Mouse (Mus musculus): ENCODE measurements around the gene Bmper.

DNA sequence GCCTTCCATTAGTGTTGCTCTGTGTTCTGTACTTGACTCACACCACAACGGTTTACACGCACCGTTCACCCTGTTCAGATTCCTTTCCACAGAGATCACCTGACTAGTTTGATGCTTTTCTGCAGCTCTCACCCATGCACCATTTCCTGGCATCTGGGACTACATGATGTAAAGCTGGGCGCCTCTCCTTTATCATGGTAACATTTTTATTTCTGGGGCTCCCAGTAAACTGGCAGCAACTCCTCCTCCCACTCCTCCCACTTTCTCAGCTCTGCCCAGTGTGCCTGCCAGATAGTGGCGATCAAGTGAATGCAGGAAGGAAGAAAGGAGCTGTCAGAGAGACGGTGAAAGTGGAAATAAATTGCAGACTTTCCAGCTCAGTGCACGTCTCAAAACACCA is 45.7 kb downstream of the Bmper start:
- TF ChIP-seq CTCF (IDR thresholded peaks at IDR 0.05; ENCODE audit: low read depth, low read length), result no peak
- TF ChIP-seq POLR2A (IDR thresholded peaks at IDR 0.05; ENCODE audit: extremely low read depth, insufficient read depth, low read length), result no peak

All from liver, adult 2 months (tissue).